Mouse (Mus musculus) ovary, adult 18-20 months (tissue): Measurements from ENCODE around the gene Lgi1.

Experiments used
- DNase-seq: peaks from one replicate; pipeline ENCODE4 v3.0.0; 2022; ENCODE audit warnings: low spot score, mixed read lengths

The Lgi1 gene

GRCm38 (mm10) chr19:38264505-38265500 is at the start of gene Lgi1:
Gene Lgi1 (plus strand): TSS chr19:38264536.
- DNase-seq, result no peak

GRCm38 (mm10) chr19:38217696-38218095 is 46.6 kb upstream of the Lgi1 start:
- no peak for DNase-seq

- no peak for DNase-seq
These were observed 40.9 kb upstream of the Lgi1 start for GRCm38 (mm10) chr19:38223356-38223904.

GRCm38 (mm10) chr19:38223905-38224684 is 40.2 kb upstream of the Lgi1 start, which contains the start of gene Fra10ac1:
Gene Fra10ac1 (minus strand): TSS chr19:38224156.
- DNase-seq, result peak; percentile 80

- DNase-seq, result no peak
These were observed 39.7 kb upstream of the Lgi1 start for GRCm38 (mm10) chr19:38224685-38225060.

GRCm38 (mm10) chr19:38228699-38229098 is 35.6 kb upstream of the Lgi1 start:
- DNase-seq, result no peak

- DNase-seq, result no peak
These were observed 32.2 kb upstream of the Lgi1 start for GRCm38 (mm10) chr19:38232087-38232486.

GRCm38 (mm10) chr19:38232516-38232915 is 31.8 kb upstream of the Lgi1 start:
- DNase-seq, result no peak

- DNase-seq, result no peak
These were observed 27.8 kb upstream of the Lgi1 start for GRCm38 (mm10) chr19:38236526-38236925.

GRCm38 (mm10) chr19:38237834-38238212 is 26.5 kb upstream of the Lgi1 start:
- no peak for DNase-seq

- DNase-seq, result no peak
These were observed 26.0 kb upstream of the Lgi1 start for GRCm38 (mm10) chr19:38238213-38238951.

- no peak for DNase-seq
These were observed 22.0 kb upstream of the Lgi1 start for GRCm38 (mm10) chr19:38242314-38242852.

GRCm38 (mm10) chr19:38244748-38245147 is 19.6 kb upstream of the Lgi1 start:
- DNase-seq, result no peak

- DNase-seq, result no peak
These were observed 18.8 kb upstream of the Lgi1 start for GRCm38 (mm10) chr19:38245361-38246176.

- DNase-seq, result no peak
These were observed 18.1 kb upstream of the Lgi1 start for GRCm38 (mm10) chr19:38246177-38246622.

- DNase-seq, result no peak
These were observed 14.7 kb upstream of the Lgi1 start for GRCm38 (mm10) chr19:38249627-38250026.

GRCm38 (mm10) chr19:38253796-38254195 is 10.5 kb upstream of the Lgi1 start:
- no peak for DNase-seq

- DNase-seq, result no peak
These were observed 5.7 kb upstream of the Lgi1 start for GRCm38 (mm10) chr19:38258651-38259065.

- DNase-seq, result no peak
These were observed 4.9 kb upstream of the Lgi1 start for GRCm38 (mm10) chr19:38259436-38259835.

- no peak for DNase-seq
These were observed 4.0 kb upstream of the Lgi1 start for GRCm38 (mm10) chr19:38260346-38260745.

GRCm38 (mm10) chr19:38261351-38261750 is 3.0 kb upstream of the Lgi1 start:
- no peak for DNase-seq
